Comparison of ENCODE assay signal across 14 mouse cellular contexts in genomic region chr7:91159144-91159543, GRCm38 (mm10).
"Had no signal": no experiment of that assay in that cellular context is flagged by ENCODE, and none has a peak within 500 bp of the region (broad histone marks: within the 10 kb centered on the region; RNA-seq: fewer than 3 reads in every experiment).

No protein-coding gene starts in this region.

- H3K4me3 ChIP-seq: kidney, embryonic 15.5 days; limb, embryonic 13.5 days; myocyte; neural tube, embryonic 15.5 days had no signal

- H3K9ac ChIP-seq: kidney, embryonic 15.5 days; limb, embryonic 13.5 days; liver, embryonic 14.5 days; neural tube, embryonic 15.5 days had no signal

- H3K27me3 ChIP-seq: kidney, embryonic 15.5 days; limb, embryonic 13.5 days; neural tube, embryonic 15.5 days had no signal

- H3K9me3 ChIP-seq: kidney, embryonic 15.5 days; limb, embryonic 13.5 days; neural tube, embryonic 15.5 days had no signal

- H3K4me1 ChIP-seq: kidney, embryonic 15.5 days; limb, embryonic 13.5 days; neural tube, embryonic 15.5 days had no signal

- DNase-seq: kidney, adult 2 months; kidney, postnatal 14 days; left cerebral cortex, postnatal 4 days; lung, adult 2 months; lung, postnatal 36 days; thymus, postnatal 4 days had no signal

- H3K36me3 ChIP-seq: kidney, embryonic 15.5 days; limb, embryonic 13.5 days; neural tube, embryonic 15.5 days had no signal

- H3K27ac ChIP-seq: kidney, embryonic 15.5 days; limb, embryonic 13.5 days; liver, embryonic 14.5 days; neural tube, embryonic 15.5 days; stomach, postnatal 0 days had no signal

- ATAC-seq: intestine, embryonic 16.5 days; lung, postnatal 0 days had no signal

- H3K4me2 ChIP-seq: kidney, embryonic 15.5 days; limb, embryonic 13.5 days; neural tube, embryonic 15.5 days had no signal
